Mouse (Mus musculus) left cerebral cortex, adult 9 months (tissue): ENCODE results near the gene Lrig3.

Source experiments
- DNase-seq, 2 experiments: peaks; one replicate each; pipeline ENCODE4 v3.0.0; 2022; ENCODE audit warnings: low spot score in 2 of 2

Gene Lrig3

DNA sequence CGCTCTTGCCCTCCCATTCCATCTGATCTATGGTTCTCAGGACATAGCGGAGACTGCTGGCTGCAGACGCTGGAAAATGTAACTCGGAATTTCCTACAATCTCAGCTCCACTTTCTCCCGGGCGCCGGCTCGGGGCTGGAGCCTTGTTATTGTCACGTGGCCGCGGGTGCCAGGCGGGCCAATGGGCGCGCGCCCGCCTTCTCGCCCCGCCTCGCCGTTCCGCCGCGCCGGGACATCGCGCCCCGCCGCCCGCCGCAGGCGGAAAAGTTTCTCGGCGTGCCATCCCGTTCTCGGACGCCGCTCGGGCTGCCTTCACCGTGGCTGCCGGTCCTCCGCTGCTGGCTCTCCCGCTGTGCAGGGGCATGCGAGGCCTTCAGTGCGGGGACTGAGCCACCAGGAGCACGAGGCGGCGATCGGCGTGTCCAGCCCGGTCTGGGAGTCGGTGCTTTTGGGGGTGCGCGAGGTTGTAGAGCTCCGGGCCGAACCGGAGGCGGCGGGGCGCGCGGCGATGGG, at the start of gene Lrig3:
TSS of gene Lrig3 (plus strand) at position 201 of the 513 bp plus-strand sequence.
- peak in 1 of 2 experiments; percentile 55 for DNase-seq

DNA sequence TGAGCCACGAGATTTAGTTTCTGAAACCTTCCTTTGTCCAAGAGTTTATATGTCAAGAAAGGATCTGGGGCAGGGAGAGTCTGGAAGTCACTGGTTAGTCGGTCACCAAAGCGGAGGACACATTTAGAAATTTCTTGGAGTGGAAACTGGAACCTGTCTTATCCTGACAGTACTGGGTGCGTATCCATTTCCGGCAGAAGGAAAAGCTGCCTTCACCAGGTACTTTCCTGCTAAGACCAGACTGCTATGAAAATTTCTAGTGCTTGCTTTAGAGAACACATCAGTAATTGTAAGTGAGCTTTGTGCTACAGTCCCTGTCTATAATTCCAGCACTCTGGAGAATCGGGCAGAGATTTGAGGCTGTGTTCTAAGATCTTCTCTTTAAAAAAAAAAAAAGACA, 49.2 kb upstream of the Lrig3 start:
- no peak for DNase-seq

DNA sequence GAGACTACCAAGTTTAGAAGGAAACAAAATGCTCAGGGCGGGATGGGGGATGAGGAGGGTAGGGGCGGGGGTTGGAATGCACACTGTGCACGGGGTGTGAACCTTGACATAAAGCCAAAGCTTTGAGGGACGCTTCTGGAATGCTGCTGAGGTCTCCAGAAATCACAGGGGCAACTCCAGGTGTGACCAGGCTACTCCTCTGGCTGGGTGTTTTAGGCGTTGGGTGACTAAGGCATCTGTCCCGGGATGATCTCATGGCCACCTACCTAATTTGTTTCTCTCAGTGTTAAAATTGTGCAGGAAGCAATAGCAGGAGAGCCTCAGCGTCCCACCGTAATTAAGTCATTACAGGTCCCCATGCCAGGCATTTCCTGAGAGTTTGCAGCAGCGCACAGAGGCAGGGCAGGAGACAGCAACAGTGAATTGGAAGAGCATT, 48.5 kb upstream of the Lrig3 start:
- no peak for DNase-seq

DNA sequence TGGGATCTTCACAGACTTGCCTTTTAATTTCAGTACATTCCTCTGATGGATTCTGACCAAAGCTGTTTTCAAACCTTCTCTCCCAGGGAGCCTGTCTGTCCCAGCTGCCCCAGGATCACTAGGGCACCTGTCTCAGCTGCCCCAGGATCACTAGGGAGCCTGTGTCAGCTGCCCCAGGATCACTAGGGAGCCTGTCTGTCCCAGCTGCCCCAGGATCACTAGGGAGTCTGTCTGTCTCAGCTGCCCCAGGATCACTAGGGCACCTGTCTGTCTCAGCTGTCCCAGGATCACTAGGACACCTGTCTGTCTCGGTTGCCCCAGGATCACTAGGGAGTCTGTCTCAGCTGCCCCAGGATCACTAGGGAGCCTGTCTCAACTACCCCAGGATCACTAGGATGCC, 47.0 kb upstream of the Lrig3 start:
- no peak for DNase-seq

DNA sequence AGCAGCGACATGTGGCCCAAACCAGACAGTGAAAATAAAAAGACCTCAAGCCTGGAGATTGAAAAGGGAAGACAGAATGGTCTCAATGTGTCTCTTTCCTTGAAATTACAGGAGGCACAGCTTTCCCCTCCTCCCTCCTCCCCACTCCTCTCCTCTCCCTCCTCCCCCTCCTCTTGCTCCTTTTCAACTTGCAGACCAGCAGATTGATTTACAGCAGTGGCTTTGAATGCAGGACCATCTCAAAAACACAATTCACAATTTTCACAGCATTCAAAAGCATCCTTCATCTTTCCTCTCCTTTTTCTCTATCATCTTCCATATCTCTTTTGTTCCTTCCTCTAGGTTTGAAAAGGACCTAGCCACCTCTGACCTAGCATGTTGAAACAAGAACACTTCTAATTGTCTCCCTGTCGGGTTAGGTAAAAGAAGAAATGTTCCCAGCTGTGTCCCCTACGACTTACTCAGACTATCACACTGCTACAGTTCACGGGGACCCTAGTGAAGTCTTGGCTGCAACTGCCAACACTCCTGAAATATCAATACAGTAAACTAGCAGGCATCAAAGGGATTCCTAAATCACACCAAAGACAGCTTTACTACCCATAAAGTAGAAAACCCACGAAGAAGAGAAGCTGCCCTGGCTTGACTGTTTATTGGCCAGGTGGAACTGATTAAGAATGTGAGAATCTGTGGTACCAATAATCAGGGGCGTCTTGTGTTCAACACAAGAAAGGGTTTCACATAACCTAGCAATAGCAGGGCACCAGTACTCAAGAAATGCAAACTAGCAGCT, 44.1 kb upstream of the Lrig3 start:
- no peak for DNase-seq

GRCm38 (mm10) chr10:125929961-125930360, 36.0 kb upstream of the Lrig3 start:
- no peak for DNase-seq

GRCm38 (mm10) chr10:125933388-125933787, 32.6 kb upstream of the Lrig3 start:
- no peak for DNase-seq

GRCm38 (mm10) chr10:125934095-125934494, 31.9 kb upstream of the Lrig3 start:
- DNase-seq = no peak

GRCm38 (mm10) chr10:125937517-125938497, 28.2 kb upstream of the Lrig3 start:
- DNase-seq = no peak

DNA sequence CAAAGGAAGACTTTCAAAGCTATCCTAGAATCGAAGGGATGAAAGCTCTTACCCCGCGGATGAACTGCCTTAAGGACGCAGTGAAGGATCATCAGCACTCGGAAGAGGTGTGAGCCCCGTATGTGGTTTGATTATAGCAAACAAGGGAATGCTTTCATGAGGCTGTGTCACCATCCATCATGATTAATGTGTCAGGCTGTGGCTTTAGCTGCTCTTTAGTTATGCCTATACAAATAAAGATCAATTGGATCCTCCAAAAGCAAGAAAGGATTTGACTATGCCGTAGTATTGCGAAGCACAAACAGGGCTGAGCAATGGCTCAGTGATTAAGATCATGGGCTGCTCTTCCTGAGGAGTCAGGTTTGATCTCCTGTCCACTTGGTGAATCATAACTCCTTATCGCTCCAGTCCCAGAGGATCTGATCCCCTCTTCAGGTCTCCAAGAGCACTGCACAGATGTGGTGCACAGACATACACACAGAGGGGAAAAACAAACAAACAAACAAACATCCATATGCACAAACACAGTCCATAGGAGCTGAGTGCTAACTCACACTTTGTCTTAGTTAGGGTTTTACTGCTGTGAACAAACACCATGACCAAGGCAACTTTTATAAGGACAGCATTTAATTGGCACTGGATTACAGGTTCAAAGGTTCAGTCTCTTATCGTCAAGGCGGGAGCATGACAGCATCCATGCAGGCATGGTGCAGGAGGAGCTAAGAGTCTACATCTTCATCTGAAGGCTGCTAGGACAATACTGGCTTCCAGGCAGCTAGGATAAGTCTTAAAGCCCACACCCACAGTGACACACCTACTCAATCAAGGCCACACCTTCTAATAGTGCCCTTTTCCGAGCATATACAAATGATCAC, 27.2 kb upstream of the Lrig3 start:
- DNase-seq = no peak

DNA sequence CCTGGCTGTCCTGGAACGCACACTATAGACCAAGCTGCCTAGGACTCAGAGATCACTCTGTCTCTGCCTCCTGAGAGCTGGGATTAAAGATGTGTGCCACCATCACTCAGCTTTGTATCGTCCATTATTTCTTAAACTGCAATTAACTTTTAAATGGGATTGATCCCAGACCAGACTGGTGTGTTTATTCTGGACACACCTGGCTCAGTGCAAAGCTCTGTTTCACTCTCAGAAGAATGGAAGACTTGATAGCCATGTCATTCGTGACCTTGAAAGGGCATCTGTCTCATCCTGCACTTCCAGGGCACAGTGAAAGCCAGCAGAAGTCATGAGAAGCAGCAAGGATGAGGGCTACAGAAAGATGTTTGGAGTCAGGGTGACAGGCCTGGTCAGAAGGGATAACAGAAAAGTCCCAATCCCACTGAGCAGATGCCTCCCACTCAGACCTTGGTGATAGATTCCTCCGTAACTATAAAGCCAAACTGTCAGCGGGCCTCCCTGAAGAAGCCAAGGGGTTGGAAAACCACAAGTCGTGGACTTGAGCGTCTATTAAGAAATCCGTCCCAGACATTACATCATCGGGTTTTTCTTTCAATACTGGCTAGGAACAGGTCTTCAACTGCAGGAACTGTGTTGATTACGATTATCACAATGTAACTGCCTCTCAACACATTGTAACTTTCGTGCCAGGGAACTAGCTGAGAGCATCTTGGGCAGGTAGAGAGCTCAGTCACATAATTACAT, 25.5 kb upstream of the Lrig3 start:
- DNase-seq = no peak

DNA sequence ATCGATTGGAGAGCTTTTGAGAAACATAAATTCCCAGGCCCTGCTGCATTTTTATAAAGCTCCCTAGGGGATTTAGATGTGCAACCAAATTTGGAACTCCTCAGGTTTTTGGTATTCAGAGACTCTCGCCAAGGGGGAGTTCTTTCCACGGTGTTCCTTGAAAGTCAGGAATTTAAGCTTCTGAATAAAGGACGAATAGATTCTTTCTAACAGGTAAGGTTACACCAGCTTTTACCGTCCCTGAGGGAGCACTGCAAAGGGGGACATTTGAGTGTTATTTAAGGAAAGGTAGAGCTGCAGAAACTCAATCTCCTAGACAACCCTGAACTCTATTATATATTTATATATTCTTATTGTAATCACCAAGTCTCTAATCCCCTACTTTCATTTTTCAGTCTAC, 22.9 kb upstream of the Lrig3 start:
- DNase-seq = no peak

DNA sequence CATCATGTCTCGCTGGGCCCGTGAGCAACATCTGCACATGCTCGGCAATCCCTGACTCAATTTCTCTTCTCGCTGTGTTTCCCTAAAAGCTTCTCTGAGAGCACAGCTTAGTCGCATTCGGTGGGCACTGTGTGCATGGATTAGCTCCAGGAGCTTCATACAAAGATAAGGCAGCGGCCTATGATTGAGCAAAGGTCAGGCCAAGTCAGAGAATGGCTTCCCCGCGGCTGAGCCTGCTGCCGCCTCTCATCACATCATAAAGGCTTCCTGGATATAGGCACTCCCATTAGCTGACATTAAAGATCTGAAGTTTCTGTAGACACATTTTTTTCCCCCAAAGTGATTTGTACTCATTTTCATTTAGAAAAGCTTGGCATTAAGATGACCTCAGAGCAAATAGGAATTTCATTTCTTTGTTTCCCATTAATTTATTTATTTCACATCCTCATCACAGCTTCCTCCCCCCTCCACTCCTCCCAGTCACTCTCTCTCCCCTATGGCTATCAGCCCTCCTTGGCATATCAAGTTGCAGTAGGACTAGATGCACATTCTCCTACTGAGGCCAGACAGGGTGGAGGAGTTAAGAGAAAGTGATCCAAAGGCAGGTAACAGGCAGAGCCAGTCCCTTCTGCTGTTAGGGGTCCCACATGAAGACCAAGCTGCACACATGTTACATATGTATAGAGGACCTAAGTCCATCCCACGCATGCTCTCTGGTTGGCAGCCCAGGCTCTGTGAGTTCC, 21.0 kb upstream of the Lrig3 start:
- no peak for DNase-seq

GRCm38 (mm10) chr10:125948842-125949474, 17.0 kb upstream of the Lrig3 start:
- DNase-seq = no peak

DNA sequence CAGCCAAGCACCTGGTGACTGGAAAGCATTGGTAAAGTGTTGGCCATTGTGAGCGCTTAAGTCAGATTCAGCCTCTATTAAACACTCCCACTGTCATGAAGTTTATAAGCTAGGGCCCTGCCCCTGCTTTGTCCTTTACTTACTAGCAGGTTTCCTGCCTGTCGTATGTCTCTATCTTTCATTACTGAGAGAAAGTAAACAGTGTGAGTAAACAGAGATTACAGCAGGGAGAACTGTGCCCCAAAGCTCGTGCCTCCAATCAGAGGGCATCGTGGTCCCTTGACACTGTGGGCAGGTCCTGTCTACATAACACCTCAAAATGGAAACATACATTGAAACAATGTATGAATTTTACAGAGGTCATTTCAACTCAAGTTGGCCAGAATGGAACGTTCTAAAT, 14.3 kb upstream of the Lrig3 start:
- DNase-seq = no peak

- no peak for DNase-seq
These were observed 11.6 kb upstream of the Lrig3 start for GRCm38 (mm10) chr10:125954343-125954742.

GRCm38 (mm10) chr10:125954747-125955530, 11.0 kb upstream of the Lrig3 start:
- no peak for DNase-seq

DNA sequence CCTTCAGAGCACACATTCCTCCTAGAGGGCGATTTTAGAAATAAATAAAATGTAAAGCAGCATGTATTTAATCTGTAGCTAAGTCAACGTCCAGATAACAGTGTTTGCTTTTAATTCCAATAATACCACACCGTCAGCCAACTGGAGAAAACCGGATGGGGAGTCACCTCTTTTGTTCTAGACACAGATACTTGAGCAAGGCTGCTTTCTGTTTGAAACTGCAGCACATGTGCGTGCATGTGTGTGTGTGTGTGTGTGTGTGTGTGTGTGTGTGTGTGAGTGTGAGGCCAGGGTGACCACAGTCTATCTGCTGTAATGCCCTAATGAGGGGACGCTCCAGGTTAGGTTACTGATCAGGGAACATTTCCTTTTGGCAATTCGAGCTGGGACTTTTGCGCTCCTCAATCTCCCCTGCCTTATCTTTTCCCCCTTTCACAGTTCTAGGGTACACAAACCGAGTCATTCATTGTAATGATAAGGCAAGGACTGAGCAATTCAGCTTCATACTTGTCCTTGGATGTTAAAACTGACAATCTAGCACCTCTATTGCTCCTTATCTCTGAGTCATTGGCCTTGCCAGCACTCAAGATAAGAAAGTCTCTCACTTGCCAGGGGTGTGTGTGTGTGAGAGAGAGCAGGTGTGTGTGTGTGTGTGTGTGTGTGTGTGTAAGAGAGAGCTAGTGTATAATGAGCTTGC, 4.4 kb upstream of the Lrig3 start:
- DNase-seq = no peak
